Mouse (Mus musculus): ENCODE measurements at regions not wholly inside any gene's neighbourhood (a gene's known extent, or its start where the extent isn't known, plus 50 kb on each side); places are given as distances from the start of the nearest gene placed in this dataset.

DNA sequence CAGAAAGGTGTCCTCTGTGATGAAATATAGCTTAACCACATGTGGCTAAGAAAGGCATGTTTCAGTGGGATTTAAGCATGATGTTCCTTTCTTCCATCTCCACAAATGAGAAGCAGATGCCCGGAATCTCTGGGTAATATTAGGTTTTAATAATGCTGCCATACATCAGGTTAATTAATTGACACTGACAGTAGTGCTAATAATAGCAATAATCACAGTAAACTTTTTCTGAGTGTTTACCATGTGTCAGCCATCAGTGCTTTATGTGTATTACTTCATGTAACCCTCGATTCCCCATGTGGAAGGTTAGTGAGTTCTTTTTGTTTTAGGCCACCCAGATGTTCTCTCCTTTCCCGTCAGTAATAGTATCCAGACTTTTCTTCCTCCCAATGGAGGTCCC lies 310.2 kb upstream of the Tbc1d5 start:
- no peaks in the 10 kb centered on the region for H3K4me1 ChIP-seq (ENCODE audit: control insufficient read depth in 2 of 2, insufficient read depth in 2 of 2, low read length in 2 of 2)
- no peaks in the 10 kb centered on the region for H3K36me3 ChIP-seq (ENCODE audit: control insufficient read depth, insufficient read depth, low read length)
- ATAC-seq (ENCODE audit: insufficient number of reproducible peaks, insufficient read depth, low FRiP score, low read depth): no peak
- H3K27me3 ChIP-seq (ENCODE audit: control insufficient read depth, insufficient read depth, low read length): no peaks in the 10 kb centered on the region
- no peak overlapping the region for H3K4me2 ChIP-seq (ENCODE audit: low read length)
- H3K9ac ChIP-seq (ENCODE audit: low read length): no peak overlapping the region
- H3K9me3 ChIP-seq (ENCODE audit: control insufficient read depth, low read length): no peaks in the 10 kb centered on the region
- H3K4me3 ChIP-seq (ENCODE audit: control insufficient read depth in 1 of 2, insufficient read depth in 1 of 2, low read depth in 1 of 2, low read length in 2 of 2): no peak overlapping the region
- 70% methylated on average over 3 of the region's 3 CpGs for WGBS
- H3K27ac ChIP-seq (replicated peaks in 1 of 2; ENCODE audit: control insufficient read depth in 1 of 2, insufficient read depth in 1 of 2, low read depth in 2 of 2, low read length in 2 of 2): no peak overlapping the region

DNA sequence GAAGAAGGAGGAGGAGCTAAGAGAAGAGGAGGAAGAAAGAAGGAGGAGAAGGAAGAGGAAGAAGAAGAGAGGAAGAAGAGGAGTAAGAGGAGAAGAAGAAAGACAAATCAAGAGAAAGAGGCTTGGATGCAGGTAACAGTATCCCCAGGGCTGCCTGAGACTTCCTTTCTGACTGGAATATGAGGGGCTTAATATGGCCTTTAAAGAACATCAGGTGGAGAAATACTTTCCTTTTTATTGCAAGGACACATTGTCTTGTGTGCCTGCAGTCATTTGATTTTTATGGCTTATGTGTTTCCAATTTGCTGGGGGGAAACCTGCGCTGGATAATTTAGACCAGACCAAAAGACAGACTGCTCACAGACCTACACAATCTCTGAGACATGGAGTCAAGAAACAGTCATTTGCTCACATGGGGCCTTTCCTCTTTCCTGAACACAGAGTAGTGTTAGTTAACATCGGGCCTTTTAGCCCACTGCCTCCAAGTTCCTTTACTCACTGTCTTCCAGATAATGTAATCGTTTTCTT lies 308.8 kb upstream of the Tbc1d5 start:
- ATAC-seq (ENCODE audit: insufficient number of reproducible peaks, insufficient read depth, low FRiP score, low read depth): no peak
- WGBS: 69% methylated on average over 3 of the region's 3 CpGs
- no peak overlapping the region for H3K4me2 ChIP-seq (ENCODE audit: low read length)

DNA sequence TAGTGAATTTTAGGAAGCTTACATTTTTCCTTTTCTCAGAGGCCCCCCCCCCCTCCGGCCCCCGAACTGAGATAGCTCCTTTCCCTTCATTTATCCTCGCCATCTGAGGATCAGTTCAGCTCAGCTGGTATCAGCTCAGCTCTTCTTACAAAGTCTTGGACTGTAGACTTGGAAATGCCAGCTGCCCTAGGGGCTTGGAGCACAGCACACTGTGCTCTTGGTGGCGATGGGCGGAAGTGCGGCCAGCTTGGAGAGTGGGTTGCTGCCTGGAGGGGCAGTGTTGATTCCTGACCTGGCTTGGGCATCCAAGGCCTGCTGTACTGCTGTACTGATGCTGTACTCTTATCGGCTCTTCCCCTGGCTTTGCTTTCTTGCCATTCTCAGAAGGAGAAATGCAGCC lies 298.7 kb upstream of the Tbc1d5 start:
- Histone ChIP-seq H3K9me3 (ENCODE audit: control insufficient read depth, low read length) (peaks cover 5% of the 10 kb centered on the region; the same call in 1 of the 2 replicates), H3K36me3 (ENCODE audit: control insufficient read depth, insufficient read depth, low read length) (no peaks in the 10 kb centered on the region), H3K4me3 (ENCODE audit: control insufficient read depth in 1 of 2, insufficient read depth in 1 of 2, low read depth in 1 of 2, low read length in 2 of 2) (no peak overlapping the region), H3K4me2 (ENCODE audit: low read length) (no peak overlapping the region), H3K27me3 (ENCODE audit: control insufficient read depth, insufficient read depth, low read length) (no peaks in the 10 kb centered on the region), H3K27ac (replicated peaks in 1 of 2; ENCODE audit: control insufficient read depth in 1 of 2, insufficient read depth in 1 of 2, low read depth in 2 of 2, low read length in 2 of 2) (peak overlapping the region in 1 of 2 experiments; percentile 2; a peak in 1 of 4 replicates), H3K9ac (ENCODE audit: low read length) (no peak overlapping the region), H3K4me1 (ENCODE audit: control insufficient read depth in 2 of 2, insufficient read depth in 2 of 2, low read length in 2 of 2) (no peaks in the 10 kb centered on the region)
- WGBS: 74% methylated on average over 7 of the region's 7 CpGs
- ATAC-seq (ENCODE audit: insufficient number of reproducible peaks, insufficient read depth, low FRiP score, low read depth): no peak

More for the DNA sequence above, 308.8 kb upstream of the Tbc1d5 start:
- Histone ChIP-seq H3K27me3 (ENCODE audit: control insufficient read depth, insufficient read depth, low read length) (no peaks in the 10 kb centered on the region), H3K4me1 (ENCODE audit: control insufficient read depth in 2 of 2, insufficient read depth in 2 of 2, low read length in 2 of 2) (no peaks in the 10 kb centered on the region), H3K36me3 (ENCODE audit: control insufficient read depth, insufficient read depth, low read length) (no peaks in the 10 kb centered on the region), H3K9me3 (ENCODE audit: control insufficient read depth, low read length) (no peaks in the 10 kb centered on the region), H3K27ac (replicated peaks in 1 of 2; ENCODE audit: control insufficient read depth in 1 of 2, insufficient read depth in 1 of 2, low read depth in 2 of 2, low read length in 2 of 2) (no peak overlapping the region), H3K9ac (ENCODE audit: low read length) (no peak overlapping the region), H3K4me3 (ENCODE audit: control insufficient read depth in 1 of 2, insufficient read depth in 1 of 2, low read depth in 1 of 2, low read length in 2 of 2) (no peak overlapping the region)

DNA sequence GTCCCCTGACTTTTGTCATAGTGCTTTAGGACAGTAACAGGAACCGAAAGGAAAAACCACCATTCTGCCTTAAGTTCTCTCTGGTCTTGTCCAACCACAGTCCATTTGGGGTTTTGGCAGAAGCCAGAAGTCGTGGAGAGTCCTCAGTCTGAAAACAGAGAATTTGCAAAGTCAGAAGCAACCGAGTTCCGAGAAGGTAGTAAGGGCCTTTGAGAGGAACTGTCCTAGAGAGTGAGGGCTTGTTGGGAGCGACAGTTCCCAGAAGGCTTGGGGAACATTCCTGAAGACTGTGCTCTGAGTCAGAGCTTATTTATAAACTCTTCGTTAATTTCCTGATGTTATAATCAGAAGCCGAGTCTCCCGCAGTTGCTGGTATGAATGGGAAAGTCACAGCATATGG lies 298.3 kb upstream of the Tbc1d5 start:
- WGBS: 67% methylated on average over 8 of the region's 8 CpGs
- H3K4me1 ChIP-seq (ENCODE audit: control insufficient read depth in 2 of 2, insufficient read depth in 2 of 2, low read length in 2 of 2): no peaks in the 10 kb centered on the region
- no peak overlapping the region for H3K4me2 ChIP-seq (ENCODE audit: low read length)
- H3K36me3 ChIP-seq (ENCODE audit: control insufficient read depth, insufficient read depth, low read length): no peaks in the 10 kb centered on the region
- no peak for ATAC-seq (ENCODE audit: insufficient number of reproducible peaks, insufficient read depth, low FRiP score, low read depth)
- H3K27ac ChIP-seq (replicated peaks in 1 of 2; ENCODE audit: control insufficient read depth in 1 of 2, insufficient read depth in 1 of 2, low read depth in 2 of 2, low read length in 2 of 2): peak overlapping the region in 1 of 2 experiments; percentile 2; a peak in 1 of 4 replicates
- H3K9me3 ChIP-seq (ENCODE audit: control insufficient read depth, low read length): peaks cover 5% of the 10 kb centered on the region; the same call in 1 of the 2 replicates
- no peak overlapping the region for H3K4me3 ChIP-seq (ENCODE audit: control insufficient read depth in 1 of 2, insufficient read depth in 1 of 2, low read depth in 1 of 2, low read length in 2 of 2)
- no peaks in the 10 kb centered on the region for H3K27me3 ChIP-seq (ENCODE audit: control insufficient read depth, insufficient read depth, low read length)
- H3K9ac ChIP-seq (ENCODE audit: low read length): no peak overlapping the region

DNA sequence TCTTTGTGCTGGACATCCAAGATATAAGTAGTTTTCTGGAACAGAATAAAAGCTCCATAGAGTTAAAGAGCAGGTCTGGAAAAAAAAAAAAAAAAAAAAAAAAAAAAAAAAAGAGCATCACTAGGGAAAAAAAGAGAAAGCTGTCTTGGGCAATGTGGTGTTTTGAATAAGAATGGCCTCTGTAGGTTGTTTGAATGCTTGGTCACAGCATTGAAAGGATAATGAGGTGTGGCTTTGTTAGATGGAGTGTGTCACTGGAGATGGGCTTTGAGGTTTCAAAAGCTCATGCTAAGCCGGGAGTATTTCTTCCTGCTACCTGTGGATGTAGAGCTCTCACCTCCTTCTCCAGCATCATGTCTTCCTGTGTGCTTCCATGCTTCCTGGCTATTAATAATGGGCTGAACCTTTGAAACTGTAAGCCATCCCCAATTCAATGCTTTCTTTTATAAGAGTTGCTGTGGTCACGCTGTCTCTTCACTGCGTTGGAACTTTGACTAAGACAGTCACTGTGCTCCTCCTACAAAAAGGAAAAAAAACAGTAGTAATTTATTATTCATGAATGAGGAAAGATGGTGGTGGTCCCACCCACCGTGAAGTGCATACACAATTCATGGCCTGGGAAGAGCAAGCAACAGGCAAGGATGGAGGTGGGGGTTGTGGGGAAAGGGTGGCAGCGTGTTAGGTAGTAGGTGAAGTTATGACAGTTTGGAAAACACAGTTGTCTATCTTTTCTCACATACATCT lies 283.2 kb upstream of the Tbc1d5 start:
- Histone ChIP-seq H3K4me1 (ENCODE audit: control insufficient read depth in 2 of 2, insufficient read depth in 2 of 2, low read length in 2 of 2) (no peaks in the 10 kb centered on the region; a peak in 1 of 4 replicates), H3K27me3 (ENCODE audit: control insufficient read depth, insufficient read depth, low read length) (no peaks in the 10 kb centered on the region), H3K9ac (ENCODE audit: low read length) (no peak overlapping the region), H3K9me3 (ENCODE audit: control insufficient read depth, low read length) (no peaks in the 10 kb centered on the region), H3K27ac (replicated peaks in 1 of 2; ENCODE audit: control insufficient read depth in 1 of 2, insufficient read depth in 1 of 2, low read depth in 2 of 2, low read length in 2 of 2) (no peak overlapping the region), H3K36me3 (ENCODE audit: control insufficient read depth, insufficient read depth, low read length) (no peaks in the 10 kb centered on the region), H3K4me3 (ENCODE audit: control insufficient read depth in 1 of 2, insufficient read depth in 1 of 2, low read depth in 1 of 2, low read length in 2 of 2) (no peak overlapping the region), H3K4me2 (ENCODE audit: low read length) (peak overlapping the region; percentile 45)
- no peak for ATAC-seq (ENCODE audit: insufficient number of reproducible peaks, insufficient read depth, low FRiP score, low read depth)
- 54% methylated on average over 5 of the region's 5 CpGs for WGBS

DNA sequence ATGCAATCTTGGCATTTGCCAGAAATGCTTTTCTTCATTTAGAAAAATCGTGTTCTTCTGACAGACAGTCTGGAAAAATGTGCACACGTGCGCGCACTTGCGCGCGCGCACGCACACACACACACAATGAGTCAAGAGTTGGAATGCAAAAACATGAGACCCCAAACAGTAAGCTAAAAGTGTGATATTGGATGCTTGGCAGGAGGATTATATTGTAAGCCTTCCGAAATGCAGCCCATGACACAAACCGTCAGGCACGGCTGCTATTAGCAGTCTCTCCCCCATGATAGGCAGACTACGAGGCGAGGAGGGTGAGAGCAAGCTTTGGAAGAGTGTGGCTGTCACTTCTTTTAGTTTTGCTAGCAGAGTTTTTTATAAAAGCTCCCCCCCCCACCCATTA lies 282.1 kb upstream of the Tbc1d5 start:
- no peaks in the 10 kb centered on the region for H3K36me3 ChIP-seq (ENCODE audit: control insufficient read depth, insufficient read depth, low read length)
- H3K4me2 ChIP-seq (ENCODE audit: low read length): peak overlapping the region; percentile 45
- peak overlapping the region; percentile 9 to 10; a peak in 2 of 4 replicates for H3K4me3 ChIP-seq (ENCODE audit: control insufficient read depth in 1 of 2, insufficient read depth in 1 of 2, low read depth in 1 of 2, low read length in 2 of 2)
- H3K9ac ChIP-seq (ENCODE audit: low read length): no peak overlapping the region
- no peak overlapping the region for H3K27ac ChIP-seq (replicated peaks in 1 of 2; ENCODE audit: control insufficient read depth in 1 of 2, insufficient read depth in 1 of 2, low read depth in 2 of 2, low read length in 2 of 2)
- no peaks in the 10 kb centered on the region for H3K27me3 ChIP-seq (ENCODE audit: control insufficient read depth, insufficient read depth, low read length)
- 52% methylated on average over 14 of the region's 14 CpGs for WGBS
- H3K4me1 ChIP-seq (ENCODE audit: control insufficient read depth in 2 of 2, insufficient read depth in 2 of 2, low read length in 2 of 2): no peaks in the 10 kb centered on the region; a peak in 1 of 4 replicates
- no peaks in the 10 kb centered on the region for H3K9me3 ChIP-seq (ENCODE audit: control insufficient read depth, low read length)
- no peak for ATAC-seq (ENCODE audit: insufficient number of reproducible peaks, insufficient read depth, low FRiP score, low read depth)

DNA sequence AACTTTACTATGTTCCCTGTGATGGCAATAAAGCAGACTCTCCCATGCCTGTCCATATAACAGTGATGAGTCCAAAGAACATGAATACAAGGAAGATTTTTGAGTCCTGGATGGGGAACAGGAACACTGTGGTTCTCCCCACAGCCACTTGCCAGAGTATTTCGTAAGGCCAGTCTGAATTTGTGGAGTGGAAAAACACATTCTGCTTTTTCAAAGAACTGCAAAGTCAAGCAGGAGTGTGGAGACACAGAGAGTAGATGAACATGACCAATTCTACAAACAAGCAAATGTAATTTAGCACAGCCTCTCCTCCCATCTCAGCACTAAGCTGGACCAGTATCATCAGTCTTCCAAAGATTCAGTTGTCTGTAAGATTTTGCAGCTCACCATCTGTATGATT lies 280.0 kb upstream of the Tbc1d5 start:
- no peak for ATAC-seq (ENCODE audit: insufficient number of reproducible peaks, insufficient read depth, low FRiP score, low read depth)
- Histone ChIP-seq H3K9ac (ENCODE audit: low read length) (no peak overlapping the region), H3K4me1 (ENCODE audit: control insufficient read depth in 2 of 2, insufficient read depth in 2 of 2, low read length in 2 of 2) (no peaks in the 10 kb centered on the region; a peak in 1 of 4 replicates), H3K4me3 (ENCODE audit: control insufficient read depth in 1 of 2, insufficient read depth in 1 of 2, low read depth in 1 of 2, low read length in 2 of 2) (no peak overlapping the region), H3K27me3 (ENCODE audit: control insufficient read depth, insufficient read depth, low read length) (no peaks in the 10 kb centered on the region), H3K9me3 (ENCODE audit: control insufficient read depth, low read length) (no peaks in the 10 kb centered on the region), H3K36me3 (ENCODE audit: control insufficient read depth, insufficient read depth, low read length) (no peaks in the 10 kb centered on the region), H3K27ac (replicated peaks in 1 of 2; ENCODE audit: control insufficient read depth in 1 of 2, insufficient read depth in 1 of 2, low read depth in 2 of 2, low read length in 2 of 2) (no peak overlapping the region), H3K4me2 (ENCODE audit: low read length) (no peak overlapping the region)
- WGBS: 68% methylated on average over 1 of the region's 1 CpGs
